Mouse (Mus musculus) heart, adult 2 months (tissue): ENCODE results near the gene Ptprn2. TPM values are rescaled to one million over a fixed set of nuclear protein-coding genes. Genes with fewer than 3 reads are reported as not detected.

ENCODE experiments used
- DNase-seq, 2 experiments: peaks; one replicate each; pipeline ENCODE4 v3.0.0; 2021
- H3K27ac ChIP-seq: fragments of 200-600 bp; 2 replicates; pipeline ENCODE4 v1.8.1; 2022
- H3K27me3 ChIP-seq: fragments of 200-500 bp; 2 replicates; pipeline ENCODE4 v1.6.1; 2012; ENCODE audit warnings: mild to moderate bottlenecking, low read length, inconsistent platforms, mixed read lengths; ENCODE audit not compliant: control insufficient read depth, insufficient read depth
- H3K36me3 ChIP-seq: fragments of 200-500 bp; 2 replicates; pipeline ENCODE4 v1.6.1; 2012; ENCODE audit warnings: low read length, inconsistent platforms; ENCODE audit not compliant: control insufficient read depth, insufficient read depth
- H3K4me1 ChIP-seq: fragments of 200-500 bp; 2 replicates; pipeline ENCODE4 v1.6.1; 2011; ENCODE audit warnings: low read length; ENCODE audit not compliant: control insufficient read depth, insufficient read depth
- H3K4me3 ChIP-seq: fragments of 200-600 bp; 2 replicates; pipeline ENCODE4 v1.8.1; 2022
- H3K79me2 ChIP-seq: fragments of 200-500 bp; replicated peaks from 2 replicates; pipeline ENCODE4 v1.6.1; 2012; ENCODE audit warnings: mild to moderate bottlenecking, inconsistent platforms, low read length, moderate library complexity, mixed read lengths; ENCODE audit not compliant: control insufficient read depth, insufficient read depth
- H3K9ac ChIP-seq: fragments of 200-500 bp; 2 replicates; pipeline ENCODE4 v1.6.1; 2012; ENCODE audit warnings: low read depth, mild to moderate bottlenecking, control low read depth, inconsistent platforms, low read length, mixed read lengths
- CTCF ChIP-seq: fragments of 200-600 bp; IDR thresholded peaks from 2 replicates; pipeline ENCODE4 v1.8.1; 2022; ENCODE audit warnings: antibody characterized with exemption, mild to moderate bottlenecking, moderate library complexity
- EP300 ChIP-seq: fragments of 200-500 bp; IDR thresholded peaks from 2 replicates; pipeline ENCODE4 v1.6.1; 2011; ENCODE audit warnings: low read depth, low read length, control low read depth; ENCODE audit not compliant: insufficient read depth
- POLR2A ChIP-seq: fragments of 200-500 bp; IDR thresholded peaks from 2 replicates; pipeline ENCODE4 v1.6.1; 2011; ENCODE audit warnings: mild to moderate bottlenecking, low read depth, low read length, control low read depth; ENCODE audit not compliant: insufficient read depth
- WGBS: fragments of 180-500 bp; shearing (Covaris S2); methylation state at CpG from one replicate; pipeline ENCODE4 v1.1.7; 2018; 5-methylcytosine and 5-hydroxymethylcytosine counted together
- intact Hi-C: fragments of 180-260 bp; cut with DNase I; formaldehyde crosslinking; loops from one replicate; pipeline ENCODE4 v1.15.1; 2025
- polyA plus RNA-seq: library from polyadenylated mRNA; depleted of rRNA; stranded (reverse); fragments of >200 nt; gene quantifications from 2 replicates; pipeline ENCODE4 v1.2.3, GENCODE M21; 2012
- total RNA-seq, 2 experiments: library from RNA; stranded (reverse); gene quantifications; 2 replicates each; pipeline ENCODE4 v1.2.3; 2021

Ptprn2 gene
- total and polyA plus RNA-seq, 3 experiments, result 0.21 to 0.23 TPM; not detected in 1

DNA sequence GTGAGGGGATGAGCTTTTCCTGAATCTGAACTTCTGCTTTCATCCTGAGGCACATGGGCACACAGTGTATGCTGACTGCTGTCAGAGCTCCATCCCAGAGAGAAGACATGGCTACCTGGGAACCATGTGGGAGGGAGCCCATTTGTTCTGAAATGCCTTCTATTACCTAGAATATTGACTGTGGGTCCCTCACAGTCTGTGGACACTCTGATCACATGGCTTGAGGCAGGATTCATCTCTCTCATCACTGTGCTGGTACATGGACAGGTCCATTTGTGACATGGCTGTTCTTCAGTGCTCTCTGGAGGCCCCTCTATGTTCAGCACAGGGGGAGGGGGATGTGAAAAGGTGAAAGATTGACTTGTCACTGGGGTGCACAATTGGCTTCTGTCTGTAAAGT is 227.6 kb downstream of the Ptprn2 start:
- H3K9ac ChIP-seq, result no peak overlapping the region
- no peak overlapping the region for H3K27ac ChIP-seq
- no peaks in the 10 kb centered on the region for H3K79me2 ChIP-seq
- no peak overlapping the region for H3K4me3 ChIP-seq
- DNase-seq, result no peak
- 0 out of 2 replicates have a peak, but pooled peaks cover 2% of the 10 kb centered on the region for H3K27me3 ChIP-seq
- H3K4me1 ChIP-seq, result no peaks in the 10 kb centered on the region
- TF ChIP-seq POLR2A, result no peak
- no peak for TF ChIP-seq EP300
- no peak for TF ChIP-seq CTCF
- intact Hi-C loops, result no loop called here
- H3K36me3 ChIP-seq, result no peaks in the 10 kb centered on the region

DNA sequence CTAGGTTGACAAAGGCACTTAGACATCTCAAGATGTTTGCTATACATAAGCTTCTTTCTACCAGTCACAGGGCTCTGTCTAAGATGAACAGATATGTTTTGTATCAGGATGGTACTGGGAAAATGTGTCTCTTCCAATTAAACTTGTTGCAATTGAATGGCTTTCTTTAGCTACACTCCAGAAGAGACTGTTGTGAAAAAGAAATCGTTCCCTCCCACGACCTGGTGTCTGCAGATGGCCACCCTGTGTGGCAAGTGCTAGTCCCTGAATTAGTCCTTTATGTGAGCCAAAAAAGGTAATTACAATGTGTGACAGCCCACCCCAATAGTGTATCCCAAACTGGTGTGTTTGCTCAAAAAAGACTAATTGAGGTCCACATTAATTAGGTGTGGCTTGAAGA is 235.5 kb downstream of the Ptprn2 start:
- no peaks in the 10 kb centered on the region for H3K4me1 ChIP-seq
- DNase-seq, result no peak
- no peak overlapping the region for H3K4me3 ChIP-seq
- WGBS, result 89% methylated on average over 2 of the region's 2 CpGs
- H3K27me3 ChIP-seq, result no peaks in the 10 kb centered on the region
- H3K27ac ChIP-seq, result no peak overlapping the region
- TF ChIP-seq POLR2A, result no peak
- TF ChIP-seq EP300, result no peak
- TF ChIP-seq CTCF, result no peak
- intact Hi-C loops, result no loop called here
- no peaks in the 10 kb centered on the region for H3K79me2 ChIP-seq
- no peak overlapping the region for H3K9ac ChIP-seq
- no peaks in the 10 kb centered on the region for H3K36me3 ChIP-seq

DNA sequence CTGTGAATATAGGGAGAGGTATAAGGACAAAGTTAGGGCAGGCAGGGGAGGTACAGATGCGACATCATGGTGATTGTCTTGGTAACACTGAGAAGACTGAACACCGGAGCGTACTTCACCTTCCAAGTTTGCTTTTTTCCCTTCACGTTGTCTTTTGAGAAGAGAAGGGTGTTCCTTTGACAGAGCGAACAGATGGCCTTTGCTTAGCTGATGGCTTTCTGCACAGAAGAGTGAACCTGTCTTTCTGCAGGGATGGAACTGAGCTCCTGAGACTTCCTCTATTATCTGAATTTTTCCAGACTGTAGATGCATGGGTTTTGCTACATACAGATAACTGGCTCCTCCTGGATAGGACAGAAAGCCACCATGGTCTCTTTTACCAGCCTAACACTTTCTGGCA is 254.6 kb downstream of the Ptprn2 start:
- intact Hi-C loops, result no loop called here
- DNase-seq, result no peak
- Histone ChIP-seq H3K27me3 (no peaks in the 10 kb centered on the region), H3K4me3 (no peak overlapping the region), H3K4me1 (no peaks in the 10 kb centered on the region), H3K79me2 (no peaks in the 10 kb centered on the region), H3K36me3 (no peaks in the 10 kb centered on the region), H3K9ac (no peak overlapping the region), H3K27ac (no peak overlapping the region)
- no peak for TF ChIP-seq POLR2A
- TF ChIP-seq EP300, result no peak
- no peak for TF ChIP-seq CTCF
- whole genome bisulfite sequencing, result 83% methylated on average over 5 of the region's 5 CpGs

DNA sequence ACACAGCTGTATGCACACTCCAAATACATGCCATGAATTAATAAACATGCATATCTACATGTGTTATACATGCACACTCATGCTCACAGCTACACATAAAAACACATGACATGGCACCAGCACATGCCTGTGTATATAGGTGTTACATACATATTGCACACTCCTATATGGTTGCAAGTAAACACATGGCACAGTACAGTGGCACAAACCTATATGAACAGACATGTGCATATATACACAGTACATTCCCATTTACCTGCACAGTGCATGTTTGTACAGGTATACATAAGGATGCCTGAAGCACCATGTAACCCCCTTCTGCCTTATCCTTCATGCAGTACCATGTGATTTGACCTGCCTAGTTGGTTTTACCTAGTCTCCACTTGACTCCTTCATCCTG is 255.8 kb downstream of the Ptprn2 start:
- no peak overlapping the region for H3K4me3 ChIP-seq

DNA sequence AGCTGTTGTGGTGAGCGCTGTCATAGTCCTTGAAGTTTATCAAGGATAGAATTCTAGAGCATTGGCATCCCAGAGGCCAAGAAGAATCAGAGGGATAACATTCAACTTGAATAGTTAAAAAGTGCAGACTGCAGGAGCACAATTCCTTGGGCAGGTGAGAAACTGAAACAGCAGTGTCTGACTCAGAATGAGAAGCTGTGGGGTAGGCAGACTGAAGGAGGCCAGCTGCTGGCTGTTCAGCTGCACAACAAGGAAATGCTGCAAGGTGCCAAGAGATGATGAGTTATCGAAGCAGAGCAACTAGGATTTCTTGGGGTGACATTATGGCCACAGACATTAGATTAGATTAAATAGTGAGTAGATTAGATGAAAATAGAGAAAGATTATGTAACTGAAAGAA is 260.9 kb downstream of the Ptprn2 start:
- Histone ChIP-seq H3K4me3 (no peak overlapping the region), H3K79me2 (no peaks in the 10 kb centered on the region), H3K9ac (no peak overlapping the region), H3K4me1 (no peaks in the 10 kb centered on the region), H3K27ac (no peak overlapping the region), H3K27me3 (no peaks in the 10 kb centered on the region), H3K36me3 (no peaks in the 10 kb centered on the region)
- no peak for DNase-seq
- WGBS, result 71% methylated on average over 2 of the region's 2 CpGs
- intact Hi-C loops, result no loop called here
- TF ChIP-seq POLR2A, result no peak
- TF ChIP-seq EP300, result no peak
- TF ChIP-seq CTCF, result no peak

More for the DNA sequence above, 255.8 kb downstream of the Ptprn2 start:
- Histone ChIP-seq H3K4me1 (no peaks in the 10 kb centered on the region), H3K27ac (no peak overlapping the region), H3K79me2 (no peaks in the 10 kb centered on the region), H3K27me3 (no peaks in the 10 kb centered on the region), H3K9ac (no peak overlapping the region), H3K36me3 (no peaks in the 10 kb centered on the region)
- intact Hi-C loops, result no loop called here
- TF ChIP-seq CTCF (no peak), EP300 (no peak), POLR2A (no peak)
- no peak for DNase-seq

DNA sequence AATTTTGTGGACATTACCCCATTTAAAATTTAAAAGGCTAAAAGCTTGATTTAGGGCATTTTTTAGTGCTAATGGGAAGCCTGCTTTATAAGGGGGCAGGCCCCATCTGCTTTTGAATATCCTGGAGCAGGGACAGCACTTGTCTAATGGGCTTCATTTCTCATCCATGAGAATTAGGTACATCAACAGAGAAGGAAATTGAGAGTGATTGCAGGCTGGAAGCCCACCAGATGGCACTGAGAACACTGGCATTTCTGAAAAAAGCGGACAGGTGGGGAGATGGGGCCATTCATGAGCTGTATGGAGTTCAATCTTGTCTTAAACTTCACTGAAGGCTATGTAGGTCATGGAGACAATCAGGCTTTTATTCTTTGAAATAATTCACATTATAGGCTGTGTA is 267.3 kb downstream of the Ptprn2 start:
- Histone ChIP-seq H3K4me3 (no peak overlapping the region), H3K4me1 (no peaks in the 10 kb centered on the region), H3K36me3 (no peaks in the 10 kb centered on the region), H3K27me3 (no peaks in the 10 kb centered on the region), H3K9ac (no peak overlapping the region), H3K27ac (no peak overlapping the region), H3K79me2 (no peaks in the 10 kb centered on the region)
- TF ChIP-seq CTCF (no peak), POLR2A (no peak), EP300 (no peak)
- WGBS, result 73% methylated on average over 1 of the region's 1 CpGs
- intact Hi-C loops, result no loop called here
- DNase-seq, result no peak

DNA sequence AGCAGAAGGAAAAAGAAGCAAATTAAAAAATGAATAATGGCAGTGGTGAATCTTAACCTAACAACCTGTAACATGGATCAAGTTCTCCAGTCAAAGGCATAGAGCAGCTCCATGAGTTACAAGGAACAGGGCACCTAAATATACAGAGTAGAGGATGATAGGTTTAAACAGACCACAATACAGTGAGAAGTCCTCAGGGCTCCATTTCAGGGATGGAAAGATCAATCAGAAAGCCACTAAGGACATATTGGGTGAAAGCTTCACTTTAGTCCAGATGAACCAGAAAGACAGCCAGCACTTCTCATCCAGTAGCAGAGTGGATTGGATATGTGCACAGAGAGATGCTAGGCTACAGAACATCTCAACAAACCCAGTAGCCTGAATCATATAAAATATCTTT is 278.4 kb downstream of the Ptprn2 start:
- H3K79me2 ChIP-seq, result no peaks in the 10 kb centered on the region
- TF ChIP-seq EP300 (no peak), CTCF (no peak), POLR2A (no peak)
- no peak overlapping the region for H3K27ac ChIP-seq

More for the DNA sequence above, 278.4 kb downstream of the Ptprn2 start:
- Histone ChIP-seq H3K36me3 (no peaks in the 10 kb centered on the region), H3K4me3 (no peak overlapping the region), H3K27me3 (no peaks in the 10 kb centered on the region), H3K4me1 (no peaks in the 10 kb centered on the region), H3K9ac (no peak overlapping the region)
- intact Hi-C loops, result no loop called here
- DNase-seq, result no peak
